Mouse (Mus musculus) G1E (cell line): ENCODE results near the gene Trim3. TPM values are rescaled to one million over a fixed set of nuclear protein-coding genes. Genes with fewer than 3 reads are reported as not detected.

Source experiments
- ATAC-seq: 2 replicates; pipeline ENCODE4 v1.8.0; 2016; ENCODE audit warnings: mild to moderate bottlenecking; ENCODE audit not compliant: insufficient number of reproducible peaks, poor library complexity, low FRiP score, severe bottlenecking; ENCODE audit errors: extremely low read depth
- DNase-seq: peaks from one replicate; pipeline ENCODE4 v3.0.0; 2012; ENCODE audit warnings: low spot score
- H3K27me3 ChIP-seq: 2 replicates; pipeline ENCODE4 v1.6.1; 2012; ENCODE audit warnings: mild to moderate bottlenecking, low read length, inconsistent platforms; ENCODE audit not compliant: insufficient read depth
- H3K36me3 ChIP-seq: replicated peaks from 2 replicates; pipeline ENCODE3; 2012; ENCODE audit warnings: mild to moderate bottlenecking, inconsistent platforms
- H3K4me1 ChIP-seq: 2 replicates; pipeline ENCODE4 v1.6.1; 2012; ENCODE audit warnings: low read depth, low read length, inconsistent platforms, mixed read lengths; ENCODE audit not compliant: insufficient read depth
- H3K4me3 ChIP-seq: 2 replicates; pipeline ENCODE4 v1.5.1; 2012; ENCODE audit warnings: low read depth, mild to moderate bottlenecking, inconsistent platforms, low read length, moderate library complexity, mixed read lengths
- H3K9me3 ChIP-seq: replicated peaks from 2 replicates; pipeline ENCODE4 v1.6.1; 2012; ENCODE audit warnings: inconsistent platforms
- CTCF ChIP-seq: IDR thresholded peaks from 2 replicates; pipeline ENCODE4 v1.5.1; 2012; ENCODE audit warnings: low read depth, low read length, inconsistent platforms, mixed read lengths
- GATA1 ChIP-seq: IDR thresholded peaks from 2 replicates; pipeline ENCODE4 v1.6.1; 2012; ENCODE audit warnings: borderline replicate concordance, low read length, inconsistent platforms, mixed read lengths
- GATA2 ChIP-seq: IDR thresholded peaks from 2 replicates; pipeline ENCODE4 v1.6.1; 2012; ENCODE audit warnings: low read depth, low read length, inconsistent platforms, borderline replicate concordance
- POLR2AphosphoS5 ChIP-seq: IDR thresholded peaks from 2 replicates; pipeline ENCODE4 v1.6.1; 2012; ENCODE audit warnings: low read depth, low read length, inconsistent platforms; ENCODE audit not compliant: insufficient replicate concordance
- TAL1 ChIP-seq: conservative IDR thresholded peaks from 2 replicates; pipeline ENCODE4 v1.6.1; 2012; ENCODE audit warnings: low read depth, low read length, inconsistent platforms, mixed read lengths
- polyA plus RNA-seq: library from polyadenylated mRNA; stranded (reverse); fragments of >175 nt; gene quantifications from 2 replicates; pipeline ENCODE4 v1.2.3, GENCODE M21; 2012
- total RNA-seq, 2 experiments: library from RNA; stranded (forward) in 1 of 2; stranded (reverse) in 1 of 2; fragments of 200-1000 nt in 1 of 2; fragments of >200 nt in 1 of 2; fragmentation: Nextera tagmentation in 1 of 2; gene quantifications; 2 replicates each; pipeline ENCODE4 v1.2.3; 2014 to 2017

The Trim3 gene
- total and polyA plus RNA-seq, 3 experiments = 4.6 to 16.7 (median 9.3) TPM

DNA sequence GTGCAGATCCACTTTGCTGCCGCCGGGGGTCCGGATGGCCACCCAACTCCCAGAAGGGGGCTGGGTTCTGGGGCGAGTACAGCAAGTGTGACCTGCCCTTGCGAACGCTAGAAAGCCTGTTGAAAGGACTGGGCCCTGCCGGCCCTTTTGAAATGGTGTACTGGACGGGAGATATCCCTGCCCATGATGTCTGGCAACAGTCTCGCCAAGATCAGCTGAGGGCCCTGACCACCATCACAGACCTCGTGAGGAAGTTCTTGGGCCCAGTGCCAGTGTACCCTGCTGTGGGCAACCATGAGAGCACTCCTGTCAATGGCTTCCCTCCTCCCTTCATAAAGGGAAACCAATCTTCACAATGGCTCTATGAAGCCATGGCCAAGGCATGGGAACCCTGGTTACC, 77.8 kb downstream of the Trim3 start:
- peaks cover 25% of the 10 kb centered on the region for H3K4me1 ChIP-seq
- no peaks in the 10 kb centered on the region for H3K9me3 ChIP-seq
- peak overlapping the region; percentile 77; the same call in 1 of the 2 replicates for H3K4me3 ChIP-seq
- DNase-seq = no peak
- no peak for ATAC-seq
- peaks cover 36% of the 10 kb centered on the region for H3K36me3 ChIP-seq
- TF ChIP-seq CTCF = no peak
- no peak for TF ChIP-seq GATA2
- no peak for TF ChIP-seq GATA1
- no peak for TF ChIP-seq POLR2AphosphoS5
- TF ChIP-seq TAL1 = no peak
- H3K27me3 ChIP-seq = 0 out of 2 replicates have a peak, but pooled peaks cover under 1% of the 10 kb centered on the region

Other genes starting within 250 kb of the Trim3 start
- 41.9 and 42.1 TPM in 2 replicates for gene Fam160a2, start 233.5 kb downstream of the Trim3 start, total RNA-seq (2014; fragmentation: Nextera tagmentation)
- gene Fam160a2, start 233.5 kb downstream of the Trim3 start, total RNA-seq (2017) = 11.4 and 16.3 TPM in 2 replicates
- gene Fam160a2, start 233.5 kb downstream of the Trim3 start, polyA plus RNA-seq = 53.1 and 55.8 TPM in 2 replicates
- not detected in 2 replicates for gene Cnga4, start 229.0 kb downstream of the Trim3 start, total RNA-seq (2014; fragmentation: Nextera tagmentation)
- gene Cnga4, start 229.0 kb downstream of the Trim3 start, total RNA-seq (2017) = not detected in 2 replicates
- not detected in 2 replicates for gene Cnga4, start 229.0 kb downstream of the Trim3 start, polyA plus RNA-seq
- gene Cckbr, start 207.8 kb downstream of the Trim3 start, total RNA-seq (2014; fragmentation: Nextera tagmentation) = not detected in 2 replicates
- gene Cckbr, start 207.8 kb downstream of the Trim3 start, total RNA-seq (2017) = 0.05 TPM in 1 of 2 replicates, not detected in the other
- not detected in 2 replicates for gene Cckbr, start 207.8 kb downstream of the Trim3 start, polyA plus RNA-seq
- not detected in 2 replicates for gene Cavin3, start 151.3 kb downstream of the Trim3 start, total RNA-seq (2014; fragmentation: Nextera tagmentation)
- 0.06 TPM in 1 of 2 replicates, not detected in the other for gene Cavin3, start 151.3 kb downstream of the Trim3 start, total RNA-seq (2017)
- not detected in 2 replicates for gene Cavin3, start 151.3 kb downstream of the Trim3 start, polyA plus RNA-seq
- gene Smpd1, start 79.2 kb downstream of the Trim3 start, total RNA-seq (2014; fragmentation: Nextera tagmentation) = 19.2 and 23.7 TPM in 2 replicates
- 14.5 and 22.4 TPM in 2 replicates for gene Smpd1, start 79.2 kb downstream of the Trim3 start, total RNA-seq (2017)
- 12.0 and 12.8 TPM in 2 replicates for gene Smpd1, start 79.2 kb downstream of the Trim3 start, polyA plus RNA-seq
- gene Apbb1, start 51.9 kb downstream of the Trim3 start, total RNA-seq (2014; fragmentation: Nextera tagmentation) = not detected in 2 replicates
- gene Apbb1, start 51.9 kb downstream of the Trim3 start, total RNA-seq (2017) = 0.27 and 0.64 TPM in 2 replicates
- gene Apbb1, start 51.9 kb downstream of the Trim3 start, polyA plus RNA-seq = 0.02 and 0.03 TPM in 2 replicates
- not detected in 2 replicates for gene Hpx, start 33.4 kb downstream of the Trim3 start, total RNA-seq (2014; fragmentation: Nextera tagmentation)
- gene Hpx, start 33.4 kb downstream of the Trim3 start, total RNA-seq (2017) = not detected in 2 replicates
- not detected in 2 replicates for gene Hpx, start 33.4 kb downstream of the Trim3 start, polyA plus RNA-seq
- gene Timm10b, start 6.5 kb upstream of the Trim3 start, total RNA-seq (2014; fragmentation: Nextera tagmentation) = 24.0 and 53.0 TPM in 2 replicates
- gene Timm10b, start 6.5 kb upstream of the Trim3 start, total RNA-seq (2017) = 131 and 174 TPM in 2 replicates
- 261 and 308 TPM in 2 replicates for gene Timm10b, start 6.5 kb upstream of the Trim3 start, polyA plus RNA-seq
- 22.8 and 34.7 TPM in 2 replicates for gene Arfip2, start 6.8 kb upstream of the Trim3 start, total RNA-seq (2014; fragmentation: Nextera tagmentation)
- gene Arfip2, start 6.8 kb upstream of the Trim3 start, total RNA-seq (2017) = 35.3 and 35.8 TPM in 2 replicates
- gene Arfip2, start 6.8 kb upstream of the Trim3 start, polyA plus RNA-seq = 57.5 and 64.7 TPM in 2 replicates
- gene Gm45799, start 7.0 kb upstream of the Trim3 start, total RNA-seq (2014; fragmentation: Nextera tagmentation) = 6.0 and 17.0 TPM in 2 replicates
- 3.2 and 5.3 TPM in 2 replicates for gene Gm45799, start 7.0 kb upstream of the Trim3 start, total RNA-seq (2017)
- gene Gm45799, start 7.0 kb upstream of the Trim3 start, polyA plus RNA-seq = 96.6 and 137 TPM in 2 replicates
- 2.2 and 2.9 TPM in 2 replicates for gene Dnhd1, start 17.3 kb upstream of the Trim3 start, total RNA-seq (2014; fragmentation: Nextera tagmentation)
- 1.9 and 2.1 TPM in 2 replicates for gene Dnhd1, start 17.3 kb upstream of the Trim3 start, total RNA-seq (2017)
- gene Dnhd1, start 17.3 kb upstream of the Trim3 start, polyA plus RNA-seq = 0.02 TPM in 1 of 2 replicates, not detected in the other
- gene Ilk, start 103.0 kb upstream of the Trim3 start, total RNA-seq (2014; fragmentation: Nextera tagmentation) = 200 and 228 TPM in 2 replicates
- gene Ilk, start 103.0 kb upstream of the Trim3 start, total RNA-seq (2017) = 89.3 and 99.4 TPM in 2 replicates
- 19.8 and 21.1 TPM in 2 replicates for gene Ilk, start 103.0 kb upstream of the Trim3 start, polyA plus RNA-seq
- 51.5 and 69.0 TPM in 2 replicates for gene Rrp8, start 103.8 kb upstream of the Trim3 start, total RNA-seq (2014; fragmentation: Nextera tagmentation)
- gene Rrp8, start 103.8 kb upstream of the Trim3 start, total RNA-seq (2017) = 27.4 and 29.4 TPM in 2 replicates
- 30.4 and 35.1 TPM in 2 replicates for gene Rrp8, start 103.8 kb upstream of the Trim3 start, polyA plus RNA-seq
- gene Taf10, start 110.8 kb upstream of the Trim3 start, total RNA-seq (2014; fragmentation: Nextera tagmentation) = 353 and 389 TPM in 2 replicates
- gene Taf10, start 110.8 kb upstream of the Trim3 start, total RNA-seq (2017) = 202 and 540 TPM in 2 replicates
- 263 and 330 TPM in 2 replicates for gene Taf10, start 110.8 kb upstream of the Trim3 start, polyA plus RNA-seq
- 157 and 173 TPM in 2 replicates for gene Tpp1, start 118.7 kb upstream of the Trim3 start, total RNA-seq (2014; fragmentation: Nextera tagmentation)
- 67.3 and 72.9 TPM in 2 replicates for gene Tpp1, start 118.7 kb upstream of the Trim3 start, total RNA-seq (2017)
- 48.8 and 49.0 TPM in 2 replicates for gene Tpp1, start 118.7 kb upstream of the Trim3 start, polyA plus RNA-seq
- gene Dchs1, start 154.1 kb upstream of the Trim3 start, total RNA-seq (2014; fragmentation: Nextera tagmentation) = not detected in 2 replicates
- gene Dchs1, start 154.1 kb upstream of the Trim3 start, total RNA-seq (2017) = 0.05 and 0.06 TPM in 2 replicates
- gene Dchs1, start 154.1 kb upstream of the Trim3 start, polyA plus RNA-seq = under 0.01 TPM in 1 of 2 replicates, not detected in the other
- 159 and 162 TPM in 2 replicates for gene Mrpl17, start 177.5 kb upstream of the Trim3 start, total RNA-seq (2014; fragmentation: Nextera tagmentation)
- gene Mrpl17, start 177.5 kb upstream of the Trim3 start, total RNA-seq (2017) = 50.3 and 58.4 TPM in 2 replicates
- 111 and 125 TPM in 2 replicates for gene Mrpl17, start 177.5 kb upstream of the Trim3 start, polyA plus RNA-seq